Mouse (Mus musculus) bone marrow macrophage, adult 2 months (primary cell): Measurements from ENCODE around the gene Sh3bgrl2.

Source experiments
- CTCF ChIP-seq: IDR thresholded peaks from 2 replicates; pipeline ENCODE4 v1.5.1; 2012; ENCODE audit warnings: low read depth, mild to moderate bottlenecking, low read length, moderate library complexity
- POLR2A ChIP-seq: IDR thresholded peaks from 2 replicates; pipeline ENCODE4 v1.6.1; 2012; ENCODE audit warnings: mild to moderate bottlenecking, low read depth, low read length, borderline replicate concordance

GRCm38 (mm10) chr9:83646215-83646614 lies 98.1 kb downstream of the Sh3bgrl2 start:
- no peak for TF ChIP-seq CTCF
- TF ChIP-seq POLR2A, result no peak
